Mouse (Mus musculus): ENCODE data around the gene Ifitm10. TPM values are rescaled to one million over a fixed set of nuclear protein-coding genes. Genes with fewer than 3 reads are reported as not detected.

Gene Ifitm10
- total RNA-seq, 1 experiment: 0.71 TPM

Other genes starting within 250 kb of the Ifitm10 start
- not detected in 2 replicates for gene Gm39115, start 237.7 kb downstream of the Ifitm10 start, total RNA-seq (2012; rRNA removed)
- not detected in 2 replicates for gene Gm45337, start 229.1 kb downstream of the Ifitm10 start, total RNA-seq (2012; rRNA removed)
- not detected in 2 replicates for gene Gm29735, start 216.6 kb downstream of the Ifitm10 start, total RNA-seq (2012; rRNA removed)
- gene Gm4553, start 208.0 kb downstream of the Ifitm10 start, total RNA-seq (2012; rRNA removed): not detected in 2 replicates
- gene Krtap5-2, start 197.7 kb downstream of the Ifitm10 start, total RNA-seq (2012; rRNA removed): not detected in 2 replicates
- gene Gm10153, start 183.4 kb downstream of the Ifitm10 start, total RNA-seq (2012; rRNA removed): not detected in 2 replicates
- gene Krtap5-3, start 172.4 kb downstream of the Ifitm10 start, total RNA-seq (2012; rRNA removed): not detected in 2 replicates
- gene Gm7579, start 161.9 kb downstream of the Ifitm10 start, total RNA-seq (2012; rRNA removed): not detected in 2 replicates
- not detected in 2 replicates for gene Krtap5-5, start 143.8 kb downstream of the Ifitm10 start, total RNA-seq (2012; rRNA removed)
- not detected in 2 replicates for gene Gm40460, start 132.7 kb downstream of the Ifitm10 start, total RNA-seq (2012; rRNA removed)
- gene Gm2431, start 115.4 kb downstream of the Ifitm10 start, total RNA-seq (2012; rRNA removed): not detected in 2 replicates
- not detected in 2 replicates for gene Gm4559, start 99.4 kb downstream of the Ifitm10 start, total RNA-seq (2012; rRNA removed)
- gene Krtap5-1, start 76.6 kb downstream of the Ifitm10 start, total RNA-seq (2012; rRNA removed): not detected in 2 replicates
- not detected in 2 replicates for gene Krtap5-4, start 70.2 kb downstream of the Ifitm10 start, total RNA-seq (2012; rRNA removed)
- 6.6 and 17.8 TPM in 2 replicates for gene Gm49369, start 8.9 kb upstream of the Ifitm10 start, total RNA-seq (2012; rRNA removed)
- 535 and 745 TPM in 2 replicates for gene Ctsd, start 14.3 kb upstream of the Ifitm10 start, total RNA-seq (2012; rRNA removed)
- gene Syt8, start 61.1 kb upstream of the Ifitm10 start, total RNA-seq (2012; rRNA removed): 0.42 and 0.94 TPM in 2 replicates
- gene Tnni2, start 68.1 kb upstream of the Ifitm10 start, total RNA-seq (2012; rRNA removed): 1.6 and 3.7 TPM in 2 replicates
- 3.6 and 13.7 TPM in 2 replicates for gene Lsp1, start 87.1 kb upstream of the Ifitm10 start, total RNA-seq (2012; rRNA removed)
- gene Tnnt3, start 125.1 kb upstream of the Ifitm10 start, total RNA-seq (2012; rRNA removed): 1.3 and 6.4 TPM in 2 replicates
- gene Mrpl23, start 158.9 kb upstream of the Ifitm10 start, total RNA-seq (2012; rRNA removed): 45.6 and 49.1 TPM in 2 replicates